Mouse (Mus musculus): ENCODE results near the gene Rab2b.

The Rab2b gene

GRCm38 (mm10) chr14:52277210-52277609 is 2.1 kb downstream of the Rab2b start:
- no peak for DNase-seq (ENCODE audit: low spot score)

GRCm38 (mm10) chr14:52272781-52273180 is 6.6 kb downstream of the Rab2b start:
- DNase-seq (ENCODE audit: low spot score): no peak

GRCm38 (mm10) chr14:52257484-52258213 is 21.7 kb downstream of the Rab2b start, which contains the start of gene Chd8:
Gene Chd8, minus strand, starts transcription at chr14:52257780.
- peak; percentile 95 for DNase-seq (ENCODE audit: low spot score)

- DNase-seq (ENCODE audit: low spot score): peak; percentile 49
Observed at GRCm38 (mm10) chr14:52256311-52257175, 22.8 kb downstream of the Rab2b start.

- DNase-seq (ENCODE audit: low spot score): no peak
Observed at GRCm38 (mm10) chr14:52246129-52246528, 33.2 kb downstream of the Rab2b start.

GRCm38 (mm10) chr14:52244690-52245042 is 34.7 kb downstream of the Rab2b start:
- DNase-seq (ENCODE audit: low spot score): no peak

GRCm38 (mm10) chr14:52244041-52244689 is 35.2 kb downstream of the Rab2b start:
- peak; percentile 100 for DNase-seq (ENCODE audit: low spot score)

GRCm38 (mm10) chr14:52236216-52236615 is 43.1 kb downstream of the Rab2b start:
- no peak for DNase-seq (ENCODE audit: low spot score)

GRCm38 (mm10) chr14:52235165-52235564 is 44.2 kb downstream of the Rab2b start:
- DNase-seq (ENCODE audit: low spot score): no peak

- no peak for DNase-seq (ENCODE audit: low spot score)
Observed at GRCm38 (mm10) chr14:52232249-52232648, 47.1 kb downstream of the Rab2b start.

GRCm38 (mm10) chr14:52225972-52226371 is 53.4 kb downstream of the Rab2b start:
- no peak for DNase-seq (ENCODE audit: low spot score)

- no peak for DNase-seq (ENCODE audit: low spot score)
Observed at GRCm38 (mm10) chr14:52217261-52217660, 62.1 kb downstream of the Rab2b start.
